Mouse (Mus musculus) megakaryocyte, embryonic 14.5 days (primary cell): ENCODE measurements around the gene Hhipl1.

ENCODE experiments used
- FLI1 ChIP-seq: IDR thresholded peaks from 2 replicates; pipeline ENCODE4 v1.6.1; 2012; ENCODE audit warnings: low read length, inconsistent platforms, mixed read lengths
- GATA1 ChIP-seq: IDR thresholded peaks from 3 replicates; pipeline ENCODE4 v1.6.1; 2012; ENCODE audit warnings: mixed read lengths, low read length, inconsistent platforms, borderline replicate concordance

- TF ChIP-seq FLI1 (no peak), GATA1 (no peak)
Measured at GRCm38 (mm10) chr12:108305812-108306794, at the start of gene Hhipl1.
